Mouse (Mus musculus): Measurements from ENCODE around the gene Tmem94. TPM values are rescaled to one million over a fixed set of nuclear protein-coding genes. Genes with fewer than 3 reads are reported as not detected.

Tmem94 gene
- polyA plus RNA-seq, 1 experiment from 2014 or later: 47.4 TPM

DNA sequence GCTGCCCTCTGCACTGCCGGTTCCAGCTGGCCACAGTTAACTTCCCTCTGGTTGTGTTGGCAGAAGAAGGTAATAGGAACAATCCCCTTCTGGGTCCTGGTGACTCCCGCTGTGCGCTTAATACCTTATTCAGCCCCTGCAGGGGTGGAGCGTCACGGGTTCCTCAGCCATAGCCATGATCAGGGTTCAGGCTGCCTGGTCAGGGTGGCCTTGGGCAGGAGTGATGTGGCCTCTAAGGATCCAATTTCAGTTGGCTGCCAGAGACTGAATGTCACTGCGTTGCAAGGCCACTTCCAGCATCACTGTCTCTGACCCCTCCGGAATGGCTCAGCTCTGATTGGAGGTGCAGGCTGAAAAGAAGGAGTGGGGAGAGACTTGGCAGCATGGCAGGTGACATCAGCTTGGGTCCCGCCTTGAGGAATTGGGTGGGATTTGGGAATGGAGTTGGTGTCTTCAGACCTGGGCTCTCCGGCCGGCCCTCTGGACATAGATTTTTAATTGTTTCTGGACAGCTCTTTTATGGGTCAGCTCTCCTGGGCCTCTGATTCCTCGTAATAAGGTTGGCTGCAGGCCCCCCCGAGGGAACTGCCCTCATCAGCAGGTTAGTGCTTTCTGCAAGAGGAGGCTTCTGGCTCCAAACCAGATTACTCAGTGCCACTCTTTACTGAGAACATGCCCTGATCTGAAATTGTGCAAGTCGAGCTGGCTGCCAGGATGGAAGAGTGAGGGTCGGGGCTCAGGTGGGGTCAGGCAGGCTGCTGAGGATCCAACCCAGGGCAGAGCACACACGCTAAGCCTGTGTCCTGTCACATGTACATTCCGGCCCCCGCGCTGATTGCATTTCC lies 10.8 kb downstream of the Tmem94 start:
- 40% methylated on average over 18 of the region's 18 CpGs for WGBS
- Histone ChIP-seq H3K9me3 (no peaks in the 10 kb centered on the region), H3K27ac (peak overlapping the region; percentile 73), H3K4me3 (peak overlapping the region; percentile 21), H3K27me3 (ENCODE audit: insufficient read depth, poor library complexity, severe bottlenecking) (0 out of 2 replicates have a peak, but pooled peaks cover 10% of the 10 kb centered on the region), H3K36me3 (peaks cover 18% of the 10 kb centered on the region), H3K4me1 (replicated peaks) (peaks cover 68% of the 10 kb centered on the region)
- no peak for DNase-seq (ENCODE audit: low spot score)

GRCm38 (mm10) chr11:115776954-115777353 lies 11.7 kb downstream of the Tmem94 start:
- H3K4me1 ChIP-seq (replicated peaks): peaks cover 77% of the 10 kb centered on the region

GRCm38 (mm10) chr11:115777487-115778335 lies 12.5 kb downstream of the Tmem94 start:
- peak overlapping the region; percentile 73 for H3K27ac ChIP-seq
- DNase-seq (ENCODE audit: low spot score): no peak
- WGBS: 81% methylated on average over 17 of the region's 17 CpGs

More at GRCm38 (mm10) chr11:115776954-115777353, 11.7 kb downstream of the Tmem94 start:
- no peak overlapping the region for H3K4me3 ChIP-seq
- H3K36me3 ChIP-seq: peaks cover 22% of the 10 kb centered on the region
- no peak for DNase-seq (ENCODE audit: low spot score)
- H3K27me3 ChIP-seq (ENCODE audit: insufficient read depth, poor library complexity, severe bottlenecking): peaks cover 17% of the 10 kb centered on the region
- H3K9me3 ChIP-seq: no peaks in the 10 kb centered on the region
- 40% methylated on average over 9 of the region's 9 CpGs for WGBS
- H3K27ac ChIP-seq: peak overlapping the region; percentile 73

GRCm38 (mm10) chr11:115779038-115779571 lies 13.9 kb downstream of the Tmem94 start:
- peaks cover 93% of the 10 kb centered on the region for H3K4me1 ChIP-seq (replicated peaks)
- peaks cover 20% of the 10 kb centered on the region for H3K27me3 ChIP-seq (ENCODE audit: insufficient read depth, poor library complexity, severe bottlenecking)
- H3K4me3 ChIP-seq: peak overlapping the region; percentile 46
- H3K27ac ChIP-seq: peak overlapping the region; percentile 90
- H3K9me3 ChIP-seq: no peaks in the 10 kb centered on the region
- peaks cover 10% of the 10 kb centered on the region; the same call in 1 of the 2 replicates for H3K36me3 ChIP-seq
- peak; percentile 89 for DNase-seq (ENCODE audit: low spot score)
- WGBS: 6% methylated on average over 9 of the region's 9 CpGs

More at GRCm38 (mm10) chr11:115777487-115778335, 12.5 kb downstream of the Tmem94 start:
- peaks cover 20% of the 10 kb centered on the region for H3K27me3 ChIP-seq (ENCODE audit: insufficient read depth, poor library complexity, severe bottlenecking)
- H3K36me3 ChIP-seq: peaks cover 18% of the 10 kb centered on the region
- H3K4me3 ChIP-seq: no peak overlapping the region
- H3K9me3 ChIP-seq: no peaks in the 10 kb centered on the region
- H3K4me1 ChIP-seq (replicated peaks): peaks cover 85% of the 10 kb centered on the region

GRCm38 (mm10) chr11:115780141-115781070 lies 15.2 kb downstream of the Tmem94 start:
- peak; percentile 69 for DNase-seq (ENCODE audit: low spot score)
- Histone ChIP-seq H3K9me3 (no peaks in the 10 kb centered on the region), H3K4me1 (replicated peaks) (peaks cover 91% of the 10 kb centered on the region), H3K36me3 (peaks cover 12% of the 10 kb centered on the region), H3K27me3 (ENCODE audit: insufficient read depth, poor library complexity, severe bottlenecking) (peaks cover 20% of the 10 kb centered on the region), H3K27ac (peak overlapping the region; percentile 90), H3K4me3 (peak overlapping the region; percentile 46)
- 9% methylated on average over 20 of the region's 20 CpGs for WGBS

- Histone ChIP-seq H3K27ac (peak overlapping the region; percentile 63), H3K4me3 (no peak overlapping the region), H3K27me3 (ENCODE audit: insufficient read depth, poor library complexity, severe bottlenecking) (peaks cover 7% of the 10 kb centered on the region; the same call in 1 of the 2 replicates), H3K9me3 (no peaks in the 10 kb centered on the region), H3K4me1 (replicated peaks) (peaks cover 57% of the 10 kb centered on the region), H3K36me3 (peaks cover 66% of the 10 kb centered on the region)
- DNase-seq (ENCODE audit: low spot score): no peak
- 68% methylated on average over 6 of the region's 6 CpGs for WGBS
Observed at GRCm38 (mm10) chr11:115786473-115786872, 21.2 kb downstream of the Tmem94 start.

DNA sequence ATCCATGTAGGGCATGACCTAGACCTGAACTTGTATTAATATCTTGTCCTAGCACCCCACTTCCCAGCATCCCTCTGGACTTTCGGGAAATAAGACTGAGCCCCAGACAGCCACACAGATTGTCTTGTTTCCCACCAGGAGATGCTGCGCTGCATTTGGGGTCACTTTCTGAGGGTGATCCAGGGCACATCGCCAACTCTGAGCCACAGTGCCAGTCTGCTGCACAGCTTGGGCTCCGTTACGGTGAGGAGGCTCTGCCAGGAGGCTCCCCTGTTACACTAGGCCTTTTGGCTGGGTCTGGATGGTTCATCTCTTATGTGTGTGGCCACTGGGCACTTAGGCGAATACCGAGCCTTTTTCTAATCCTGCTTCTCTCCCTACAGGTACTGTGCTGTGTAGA lies 24.6 kb downstream of the Tmem94 start:
- H3K4me1 ChIP-seq (replicated peaks): peaks cover 33% of the 10 kb centered on the region
- no peak for DNase-seq (ENCODE audit: low spot score)
- peaks cover 95% of the 10 kb centered on the region for H3K36me3 ChIP-seq
- WGBS: 94% methylated on average over 7 of the region's 7 CpGs
- no peak overlapping the region for H3K4me3 ChIP-seq
- H3K9me3 ChIP-seq: no peaks in the 10 kb centered on the region
- no peak overlapping the region for H3K27ac ChIP-seq
- no peaks in the 10 kb centered on the region for H3K27me3 ChIP-seq (ENCODE audit: insufficient read depth, poor library complexity, severe bottlenecking)

DNA sequence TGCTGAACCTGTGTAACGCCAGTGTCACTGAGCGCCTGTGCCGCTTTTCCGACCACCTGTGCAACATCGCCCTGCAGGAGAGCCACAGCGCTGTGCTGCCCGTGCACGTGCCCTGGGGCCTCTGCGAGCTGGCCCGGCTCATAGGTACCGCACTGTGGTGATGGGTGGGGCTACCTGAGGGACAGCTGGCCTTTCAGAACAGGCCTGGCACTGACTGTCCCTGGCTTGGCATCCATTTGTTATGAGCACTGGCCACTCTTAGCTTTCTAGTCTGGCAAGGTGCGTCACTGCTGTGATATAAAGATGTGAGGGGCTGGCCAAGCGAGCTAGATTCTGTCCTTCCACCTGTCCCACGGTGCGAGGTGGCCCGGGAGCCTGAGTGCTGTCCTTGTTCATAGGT lies 26.7 kb downstream of the Tmem94 start:
- Histone ChIP-seq H3K36me3 (peaks cover 99% of the 10 kb centered on the region), H3K4me3 (no peak overlapping the region), H3K4me1 (replicated peaks) (peaks cover 12% of the 10 kb centered on the region; the same call in 1 of the 2 replicates), H3K9me3 (no peaks in the 10 kb centered on the region), H3K27ac (no peak overlapping the region), H3K27me3 (ENCODE audit: insufficient read depth, poor library complexity, severe bottlenecking) (no peaks in the 10 kb centered on the region)
- WGBS: 94% methylated on average over 16 of the region's 16 CpGs
- no peak for DNase-seq (ENCODE audit: low spot score)

DNA sequence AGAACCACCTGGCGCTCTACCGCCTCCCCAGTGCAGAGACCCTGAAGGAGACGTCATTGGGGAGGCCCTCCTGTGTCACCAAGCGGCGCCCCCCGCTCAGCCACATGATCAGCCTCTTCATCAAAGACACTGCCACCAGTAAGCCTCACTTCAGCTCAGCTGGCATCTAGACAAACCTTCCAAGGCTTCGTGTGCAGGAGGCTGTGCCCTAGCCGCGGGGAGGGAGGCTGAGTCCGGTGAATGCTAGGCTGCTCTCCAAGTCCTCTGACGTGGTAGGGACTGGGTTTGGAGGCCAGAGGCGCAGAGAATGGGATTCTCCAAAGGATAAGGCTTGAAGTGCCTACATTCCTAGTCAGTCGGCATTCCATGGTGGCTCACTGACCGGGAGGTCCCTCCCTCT lies 27.1 kb downstream of the Tmem94 start:
- Histone ChIP-seq H3K9me3 (no peaks in the 10 kb centered on the region), H3K27me3 (ENCODE audit: insufficient read depth, poor library complexity, severe bottlenecking) (no peaks in the 10 kb centered on the region), H3K4me3 (no peak overlapping the region), H3K27ac (no peak overlapping the region), H3K4me1 (replicated peaks) (peaks cover 9% of the 10 kb centered on the region; the same call in 1 of the 2 replicates), H3K36me3 (peaks cover 99% of the 10 kb centered on the region)
- 85% methylated on average over 14 of the region's 14 CpGs for WGBS
- no peak for DNase-seq (ENCODE audit: low spot score)

DNA sequence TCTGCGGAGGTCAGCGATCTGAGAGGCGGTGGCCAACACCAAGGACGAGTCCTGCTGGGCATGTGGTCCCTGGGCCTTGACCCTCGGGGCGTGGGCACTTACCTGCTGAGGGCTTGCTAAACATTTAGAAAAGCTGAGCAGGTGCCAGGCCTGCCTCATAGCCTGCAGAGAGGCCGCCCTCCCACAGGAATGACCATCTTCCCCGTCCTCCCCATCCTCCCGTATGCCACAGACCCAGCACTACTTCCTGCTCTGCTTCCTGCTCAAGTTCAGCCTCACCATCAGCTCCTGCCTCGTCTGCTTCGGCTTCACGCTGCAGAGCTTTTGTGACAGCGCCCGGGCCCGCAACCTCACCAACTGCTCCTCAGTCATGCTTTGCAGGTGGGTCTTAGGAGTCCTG lies 31.7 kb downstream of the Tmem94 start:
- Histone ChIP-seq H3K4me1 (replicated peaks) (no peaks in the 10 kb centered on the region), H3K4me3 (no peak overlapping the region), H3K36me3 (peaks cover 100% of the 10 kb centered on the region), H3K9me3 (no peaks in the 10 kb centered on the region), H3K27me3 (ENCODE audit: insufficient read depth, poor library complexity, severe bottlenecking) (no peaks in the 10 kb centered on the region), H3K27ac (peak overlapping the region; percentile 16; the same call in 1 of the 2 replicates)
- 89% methylated on average over 15 of the region's 15 CpGs for WGBS
- DNase-seq (ENCODE audit: low spot score): no peak

- H3K4me1 ChIP-seq (replicated peaks): no peaks in the 10 kb centered on the region
- no peaks in the 10 kb centered on the region for H3K9me3 ChIP-seq
- DNase-seq (ENCODE audit: low spot score): no peak
- 90% methylated on average over 9 of the region's 9 CpGs for WGBS
- H3K36me3 ChIP-seq: peaks cover 100% of the 10 kb centered on the region
- no peak overlapping the region for H3K27ac ChIP-seq
- no peaks in the 10 kb centered on the region for H3K27me3 ChIP-seq (ENCODE audit: insufficient read depth, poor library complexity, severe bottlenecking)
- H3K4me3 ChIP-seq: no peak overlapping the region
Observed at GRCm38 (mm10) chr11:115797665-115798064, 32.4 kb downstream of the Tmem94 start.

DNA sequence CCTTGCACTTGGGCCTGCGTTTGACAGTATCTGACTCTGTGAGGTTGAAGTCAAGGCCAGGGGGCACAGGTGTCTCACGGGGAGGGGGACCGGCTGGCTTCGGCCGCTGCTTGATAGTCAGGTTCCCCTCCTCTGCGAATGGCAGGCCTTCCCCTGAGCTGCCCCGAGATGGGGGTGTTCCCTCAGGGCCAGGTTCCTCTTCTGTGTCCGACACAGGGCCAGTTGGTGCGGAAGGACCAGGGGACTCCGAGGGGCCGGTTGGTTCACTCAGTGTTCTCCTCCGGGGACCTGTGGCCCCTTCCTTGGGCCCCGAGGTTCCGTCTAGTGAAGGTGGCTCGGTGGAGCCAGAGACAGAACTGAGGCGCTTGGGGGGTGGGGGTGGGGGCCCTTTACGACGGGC lies 35.7 kb downstream of the Tmem94 start:
- DNase-seq (ENCODE audit: low spot score): no peak
- no peaks in the 10 kb centered on the region for H3K4me1 ChIP-seq (replicated peaks)
- WGBS: 93% methylated on average over 18 of the region's 18 CpGs
- no peak overlapping the region for H3K27ac ChIP-seq
- peaks cover 99% of the 10 kb centered on the region for H3K36me3 ChIP-seq
- H3K9me3 ChIP-seq: no peaks in the 10 kb centered on the region
- no peaks in the 10 kb centered on the region for H3K27me3 ChIP-seq (ENCODE audit: insufficient read depth, poor library complexity, severe bottlenecking)
- no peak overlapping the region for H3K4me3 ChIP-seq

Measured in hindbrain, embryonic 10.5 days (tissue).